Mouse (Mus musculus) cerebellum, adult 2 months (tissue): ENCODE results near the gene March5.

ENCODE experiments used
- CTCF ChIP-seq: fragments of 200-500 bp; IDR thresholded peaks from 2 replicates; pipeline ENCODE4 v1.5.1; 2011; ENCODE audit warnings: low read depth, mild to moderate bottlenecking, control low read depth, low read length, moderate library complexity, borderline replicate concordance; ENCODE audit not compliant: insufficient read depth
- POLR2A ChIP-seq: fragments of 200-500 bp; IDR thresholded peaks from 2 replicates; pipeline ENCODE4 v1.6.1; 2011; ENCODE audit warnings: low read length, control low read depth, borderline replicate concordance; ENCODE audit not compliant: insufficient read depth

DNA sequence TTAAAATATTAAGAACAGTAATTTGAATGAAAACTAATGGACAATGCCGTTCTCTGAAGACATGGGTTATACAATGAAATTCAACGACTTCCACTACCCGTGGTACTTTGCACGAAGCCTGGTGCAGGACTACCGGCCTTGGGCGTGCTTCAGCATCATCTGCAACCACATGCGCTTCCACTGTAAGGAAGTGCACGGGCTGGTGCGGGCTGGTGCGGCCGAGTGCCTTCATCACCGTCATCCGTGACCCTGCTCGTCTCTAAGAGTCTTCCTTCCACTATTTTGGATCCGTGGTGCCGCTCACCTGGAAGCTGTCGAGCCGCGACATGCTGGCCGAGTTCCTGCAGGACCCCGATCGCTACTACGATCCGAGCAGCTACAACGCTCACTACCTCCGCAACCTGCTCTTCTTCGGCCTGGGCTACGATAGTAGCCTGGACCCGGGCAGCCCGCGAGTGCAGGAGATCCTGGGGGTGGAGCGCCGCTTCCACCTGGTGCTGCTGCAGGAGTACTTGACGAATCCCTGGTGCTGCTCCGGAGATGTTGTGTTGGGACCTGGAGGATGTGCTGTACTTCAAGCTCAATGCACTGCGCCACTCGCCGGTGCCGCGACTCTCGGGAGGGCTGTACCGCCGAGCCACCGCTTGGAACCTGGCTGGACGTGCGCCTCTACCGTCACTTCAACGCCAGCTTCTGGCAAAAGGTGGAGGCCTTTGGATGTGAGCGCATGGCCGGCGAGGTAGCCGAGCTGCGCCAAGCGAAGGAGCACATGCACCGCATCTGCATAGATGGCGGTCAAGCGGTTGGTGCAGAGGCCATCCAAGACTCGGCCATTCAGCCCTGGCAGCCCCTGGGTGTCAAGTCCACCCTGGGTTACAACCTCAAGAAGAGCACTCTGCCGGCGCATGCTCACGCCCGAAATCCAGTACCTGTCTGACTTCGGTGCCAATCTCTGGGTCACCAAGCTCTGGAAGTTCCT is 26.5 kb downstream of the March5 start:
- 0 out of 2 replicates have a peak, but pooled peaks have one; percentile 20 for TF ChIP-seq CTCF
- no peak for TF ChIP-seq POLR2A
